Mouse (Mus musculus): Measurements from ENCODE around the gene Sbk3.

Gene Sbk3

GRCm38 (mm10) chr7:4933103-4933502 is 37.9 kb downstream of the Sbk3 start:
- no peak for DNase-seq (ENCODE audit: low spot score in 2 of 2)

GRCm38 (mm10) chr7:4928323-4928722 is 42.6 kb downstream of the Sbk3 start:
- DNase-seq (ENCODE audit: low spot score in 2 of 2) = no peak

- no peak for DNase-seq (ENCODE audit: low spot score in 2 of 2)
Observed at GRCm38 (mm10) chr7:4927711-4928110, 43.3 kb downstream of the Sbk3 start.

DNA sequence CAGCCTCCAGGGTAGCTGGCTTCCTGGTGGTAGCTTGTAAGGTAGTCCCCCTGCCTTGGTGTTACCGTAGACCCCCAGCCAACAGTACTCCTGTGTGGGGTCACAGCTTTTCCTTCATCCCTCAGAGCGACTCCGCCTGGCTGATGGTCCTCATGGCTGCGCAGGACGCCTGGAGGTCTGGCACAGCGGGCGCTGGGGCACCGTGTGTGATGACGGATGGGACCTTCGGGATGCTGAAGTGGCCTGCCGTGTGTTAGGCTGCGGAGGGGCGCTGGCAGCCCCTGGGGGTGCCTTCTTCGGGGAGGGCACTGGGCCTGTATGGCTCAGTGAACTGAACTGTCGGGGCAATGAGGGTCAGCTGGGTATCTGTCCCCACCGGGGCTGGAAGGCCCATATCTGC is 44.1 kb downstream of the Sbk3 start:
- DNase-seq (ENCODE audit: low spot score in 2 of 2) = no peak

GRCm38 (mm10) chr7:4925441-4926381 is 45.3 kb downstream of the Sbk3 start, which contains the start of gene Ssc5d:
Ssc5d (plus strand) TSS chr7:4925785.
- DNase-seq (ENCODE audit: low spot score in 2 of 2) = no peak

DNA sequence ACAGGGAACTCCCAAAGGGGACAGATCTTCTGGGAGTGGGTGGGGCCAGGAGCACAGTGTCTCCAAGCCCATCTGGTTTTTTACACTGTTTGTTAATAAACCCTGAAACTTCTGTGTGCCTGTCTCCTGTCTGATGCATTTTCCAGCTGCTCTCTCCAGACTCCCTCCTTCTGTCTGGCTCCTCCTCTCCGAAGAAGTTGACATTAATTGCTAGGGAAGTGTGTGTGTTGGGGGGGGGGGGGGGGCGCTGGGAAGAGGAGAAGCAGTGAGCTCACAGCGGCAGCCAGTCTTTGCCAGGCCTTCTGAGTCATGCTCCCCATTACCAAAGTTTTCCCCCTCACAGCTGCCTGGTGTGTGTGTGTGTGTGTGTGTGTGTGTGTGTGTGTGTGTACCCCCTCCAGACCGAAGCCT is 46.1 kb downstream of the Sbk3 start:
- no peak for DNase-seq (ENCODE audit: low spot score in 2 of 2)

DNA sequence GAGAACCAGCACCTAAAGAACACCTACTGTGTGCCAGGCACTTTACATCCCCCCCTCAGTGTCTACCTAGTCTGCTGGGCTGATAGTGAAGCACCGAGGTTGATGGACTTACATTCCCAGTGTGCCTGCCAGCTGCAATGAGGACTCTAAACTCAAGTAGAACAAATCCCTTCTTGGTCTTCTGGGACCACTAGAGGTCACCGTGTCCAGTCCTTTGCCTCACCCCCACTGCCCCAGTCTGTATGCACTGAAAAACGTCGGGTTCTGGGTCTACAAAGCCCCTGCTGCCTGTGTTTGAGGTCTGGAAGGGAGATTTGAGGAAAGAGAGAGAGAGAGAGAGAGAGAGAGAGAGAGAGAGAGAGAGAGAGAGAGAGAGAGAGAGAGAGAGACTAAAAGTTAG is 46.5 kb downstream of the Sbk3 start:
- no peak for DNase-seq (ENCODE audit: low spot score in 2 of 2)

- DNase-seq (ENCODE audit: low spot score in 2 of 2) = no peak
Observed at GRCm38 (mm10) chr7:4923586-4924364, 47.2 kb downstream of the Sbk3 start.

- peak; percentile 65 to 67 for DNase-seq (ENCODE audit: low spot score in 2 of 2)
Observed at GRCm38 (mm10) chr7:4922931-4923565, 47.9 kb downstream of the Sbk3 start.

DNA sequence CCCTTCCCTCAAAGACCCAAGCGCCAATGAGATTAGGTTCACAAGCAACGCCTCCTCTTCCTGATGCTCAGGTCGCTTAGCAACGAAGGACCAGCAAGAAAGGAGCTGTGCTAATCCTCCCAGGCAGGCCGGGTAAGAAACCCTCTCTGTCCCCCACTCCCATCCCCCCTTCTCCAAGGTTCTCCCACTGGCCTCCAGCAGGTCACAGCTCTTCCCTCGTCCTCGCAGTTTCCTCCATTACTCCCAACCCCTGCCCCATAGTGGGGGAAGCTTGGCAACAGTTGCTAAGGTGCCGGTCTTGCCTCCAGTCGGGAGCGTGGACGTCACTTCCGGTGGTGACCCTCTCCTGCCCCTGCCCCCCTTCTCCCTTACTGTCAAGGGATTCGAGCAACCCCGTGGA is 48.5 kb downstream of the Sbk3 start:
- peak; percentile 77 to 80 for DNase-seq (ENCODE audit: low spot score in 2 of 2)

- DNase-seq (ENCODE audit: low spot score in 2 of 2) = no peak
Observed at GRCm38 (mm10) chr7:4921824-4922482, 49.0 kb downstream of the Sbk3 start, which contains the start of gene Nat14. Nat14 (plus strand) TSS chr7:4922028.

DNA sequence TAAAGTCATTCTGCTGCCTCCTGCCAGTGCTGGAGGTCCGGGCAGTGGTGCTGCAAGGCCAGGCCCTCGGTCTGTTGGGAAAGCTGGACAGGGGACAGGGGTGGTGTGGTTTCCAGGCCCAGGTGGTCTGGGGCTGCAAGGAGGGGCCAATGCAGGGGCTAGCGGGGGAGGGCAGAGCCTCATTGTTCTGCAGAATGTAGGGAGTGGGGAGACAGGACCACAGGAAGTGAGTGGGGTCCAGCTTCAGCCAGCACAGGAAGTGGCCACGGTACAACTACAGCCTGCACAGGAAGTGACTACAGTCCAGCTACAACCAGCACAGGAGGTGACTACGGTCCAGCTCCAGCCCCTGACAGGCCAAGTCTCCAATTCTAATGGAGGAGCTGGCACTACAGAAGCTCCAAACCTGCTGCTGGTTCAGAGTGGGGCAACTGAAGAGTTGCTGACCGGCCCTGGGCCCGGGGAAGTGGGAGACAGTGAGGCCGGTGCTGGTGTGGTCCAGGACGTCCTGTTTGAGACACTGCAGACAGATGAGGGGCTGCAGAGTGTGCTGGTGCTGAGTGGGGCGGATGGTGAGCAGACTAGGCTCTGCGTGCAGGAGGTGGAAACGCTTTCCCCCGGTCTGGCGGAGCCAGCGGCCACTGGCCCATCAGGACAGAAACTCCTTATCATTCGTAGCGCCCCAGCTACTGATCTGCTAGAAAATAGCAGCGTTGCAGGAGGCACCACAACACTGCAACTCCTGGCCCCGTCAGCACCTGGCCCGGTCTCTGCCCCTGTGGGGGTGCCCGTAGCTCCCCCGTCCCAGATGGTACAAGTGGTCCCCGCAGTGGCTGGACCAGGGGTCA is 49.8 kb downstream of the Sbk3 start:
- DNase-seq (ENCODE audit: low spot score in 2 of 2) = no peak

DNA sequence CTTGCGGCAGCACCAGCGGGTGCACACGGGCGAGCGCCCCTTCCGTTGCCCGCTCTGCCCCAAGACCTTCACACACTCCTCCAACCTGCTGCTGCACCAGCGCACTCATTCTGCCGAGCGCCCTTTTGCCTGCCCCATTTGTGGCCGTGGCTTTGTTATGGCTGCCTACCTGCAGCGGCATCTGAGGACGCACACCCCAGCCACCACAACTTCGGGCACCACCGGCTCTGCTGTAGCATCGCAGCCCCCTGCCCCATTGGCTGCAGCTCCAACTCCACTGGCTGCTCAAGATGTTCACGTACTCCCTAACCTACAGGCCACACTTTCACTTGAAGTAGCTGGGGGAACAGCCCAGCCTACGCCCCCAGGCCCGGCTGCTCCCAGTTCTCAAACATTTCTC is 50.5 kb downstream of the Sbk3 start:
- DNase-seq (ENCODE audit: low spot score in 2 of 2) = no peak

- DNase-seq (ENCODE audit: low spot score in 2 of 2) = no peak
Observed at GRCm38 (mm10) chr7:4919971-4920370, 51.0 kb downstream of the Sbk3 start.

DNA sequence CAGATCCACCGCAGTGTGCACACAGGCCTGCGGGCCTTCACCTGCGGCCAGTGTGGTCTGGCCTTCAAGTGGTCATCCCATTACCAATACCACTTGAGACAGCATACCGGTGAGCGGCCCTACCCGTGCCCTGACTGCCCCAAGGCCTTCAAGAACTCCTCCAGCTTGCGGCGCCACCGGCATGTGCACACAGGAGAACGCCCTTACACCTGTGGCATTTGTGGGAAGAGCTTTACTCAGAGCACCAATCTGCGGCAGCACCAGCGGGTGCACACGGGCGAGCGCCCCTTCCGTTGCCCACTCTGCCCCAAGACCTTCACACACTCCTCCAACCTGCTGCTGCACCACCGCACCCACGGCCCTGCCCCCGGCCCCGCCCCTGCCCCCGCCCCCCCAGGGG is 51.9 kb downstream of the Sbk3 start:
- DNase-seq (ENCODE audit: low spot score in 2 of 2) = no peak

- DNase-seq (ENCODE audit: low spot score in 2 of 2) = no peak
Observed at GRCm38 (mm10) chr7:4918681-4919080, 52.3 kb downstream of the Sbk3 start.

- DNase-seq (ENCODE audit: low spot score in 2 of 2) = no peak
Observed at GRCm38 (mm10) chr7:4917494-4917893, 53.5 kb downstream of the Sbk3 start.

DNA sequence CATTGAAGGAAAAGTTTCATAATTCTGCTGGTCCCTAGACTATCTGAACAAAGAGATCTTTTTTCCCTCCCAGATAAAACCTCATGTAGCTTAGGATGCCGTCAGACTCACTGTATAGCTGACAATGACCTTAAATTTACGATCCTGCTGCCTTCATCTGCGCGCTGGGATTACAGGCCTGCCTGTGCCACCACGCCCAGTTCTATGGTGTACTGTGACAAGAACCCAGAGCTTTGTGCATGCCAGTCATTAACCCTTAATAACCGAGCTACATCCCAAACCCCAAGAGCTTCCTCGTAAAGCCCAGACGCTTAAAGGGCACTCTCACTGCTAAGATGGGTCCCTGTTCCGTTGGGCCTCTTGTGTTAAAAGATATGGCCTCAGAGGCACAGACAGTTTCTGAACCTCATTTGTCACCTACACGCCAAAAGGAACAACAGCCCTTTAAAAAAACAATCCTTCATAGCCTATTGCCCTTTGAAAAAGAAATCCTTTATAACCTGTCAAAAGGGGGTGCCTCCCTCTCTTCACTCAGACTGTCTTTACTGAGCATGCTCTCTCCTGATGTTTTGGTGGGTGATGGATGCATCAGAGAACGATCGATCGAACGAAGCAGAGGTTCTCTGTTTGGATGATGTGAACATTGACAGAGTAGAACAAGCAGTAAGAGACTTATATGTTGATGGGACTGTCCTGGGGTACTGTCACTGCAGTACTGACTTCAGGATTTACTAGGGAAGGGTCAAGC is 55.1 kb downstream of the Sbk3 start:
- DNase-seq (ENCODE audit: low spot score in 2 of 2) = no peak

Measured in frontal cortex, postnatal 25 days (tissue).